Mouse (Mus musculus): ENCODE measurements around the gene Ifi205. TPM values are rescaled to one million over a fixed set of nuclear protein-coding genes. Genes with fewer than 3 reads are reported as not detected.
"Not testable (repeated sequence)": the region's sequence is repeated elsewhere in the genome, so short reads cannot be mapped to it uniquely, and the experiment has no call there.

Gene Ifi205
- 0.16 TPM in 1 of 2 replicates, not detected in the other for polyA plus RNA-seq (2016; fragmentation: Nextera tagmentation; extraction: Ambion mirVana)

- no peak within 1 kb of the TSS for H3K4me3 ChIP-seq
- no peaks in the 10 kb centered on the region for H3K36me3 ChIP-seq
- H3K27ac ChIP-seq, result no peak within 1 kb of the TSS
- no peaks in the 10 kb centered on the region for H3K9me3 ChIP-seq
- no peaks in the 10 kb centered on the region for H3K4me1 ChIP-seq (replicated peaks)
- no peaks in the 10 kb centered on the region for H3K27me3 ChIP-seq (ENCODE audit: insufficient read depth, poor library complexity, severe bottlenecking)
- DNase-seq (ENCODE audit: low spot score), result no peak
- 57% methylated on average over 1 of the region's 1 CpGs for WGBS
These were observed at the start of gene Ifi205 for GRCm38 (mm10) chr1:174031698-174032097. TSS of gene Ifi205 (minus strand) at chr1:174031810.

GRCm38 (mm10) chr1:174066305-174066704 is 34.7 kb upstream of the Ifi205 start, which contains the start of gene Olfr430:
TSS of gene Olfr430 (plus strand) at chr1:174066605.
- WGBS, result 90% methylated on average over 3 of the region's 3 CpGs
- DNase-seq (ENCODE audit: low spot score), result no peak
- H3K27me3 ChIP-seq (ENCODE audit: insufficient read depth, poor library complexity, severe bottlenecking), result no peaks in the 10 kb centered on the region
- H3K36me3 ChIP-seq, result no peaks in the 10 kb centered on the region
- H3K4me1 ChIP-seq (replicated peaks), result no peaks in the 10 kb centered on the region
- H3K27ac ChIP-seq, result no peak within 1 kb of the TSS
- no peaks in the 10 kb centered on the region for H3K9me3 ChIP-seq
- no peak within 1 kb of the TSS for H3K4me3 ChIP-seq

- no peaks in the 10 kb centered on the region for H3K9me3 ChIP-seq
- no peaks in the 10 kb centered on the region for H3K4me1 ChIP-seq (replicated peaks)
- no peaks in the 10 kb centered on the region for H3K36me3 ChIP-seq
- WGBS, result 79% methylated on average over 2 of the region's 2 CpGs
- H3K27me3 ChIP-seq (ENCODE audit: insufficient read depth, poor library complexity, severe bottlenecking), result no peaks in the 10 kb centered on the region
- no peak for DNase-seq (ENCODE audit: low spot score)
- no peak overlapping the region for H3K4me3 ChIP-seq
- H3K27ac ChIP-seq, result no peak overlapping the region
These were observed 23.6 kb upstream of the Ifi205 start for GRCm38 (mm10) chr1:174055248-174055647.

- no peak for DNase-seq (ENCODE audit: low spot score)
- Histone ChIP-seq H3K27me3 (ENCODE audit: insufficient read depth, poor library complexity, severe bottlenecking) (no peaks in the 10 kb centered on the region), H3K4me1 (replicated peaks) (no peaks in the 10 kb centered on the region), H3K4me3 (no peak overlapping the region), H3K36me3 (no peaks in the 10 kb centered on the region), H3K9me3 (no peaks in the 10 kb centered on the region), H3K27ac (no peak overlapping the region)
- WGBS, result 82% methylated on average over 3 of the region's 3 CpGs
These were observed 21.4 kb upstream of the Ifi205 start for GRCm38 (mm10) chr1:174052981-174053380.

GRCm38 (mm10) chr1:174051931-174052536 is 20.4 kb upstream of the Ifi205 start:
- Histone ChIP-seq H3K4me1 (replicated peaks) (no peaks in the 10 kb centered on the region), H3K27ac (no peak overlapping the region), H3K9me3 (no peaks in the 10 kb centered on the region), H3K27me3 (ENCODE audit: insufficient read depth, poor library complexity, severe bottlenecking) (no peaks in the 10 kb centered on the region), H3K4me3 (no peak overlapping the region), H3K36me3 (no peaks in the 10 kb centered on the region)
- WGBS, result 88% methylated on average over 5 of the region's 5 CpGs
- no peak for DNase-seq (ENCODE audit: low spot score)

- H3K9me3 ChIP-seq, result no peaks in the 10 kb centered on the region
- H3K27me3 ChIP-seq (ENCODE audit: insufficient read depth, poor library complexity, severe bottlenecking), result no peaks in the 10 kb centered on the region
- H3K27ac ChIP-seq, result no peak overlapping the region
- H3K36me3 ChIP-seq, result no peaks in the 10 kb centered on the region
- no peak for DNase-seq (ENCODE audit: low spot score)
- no peaks in the 10 kb centered on the region for H3K4me1 ChIP-seq (replicated peaks)
- 89% methylated on average over 4 of the region's 4 CpGs for WGBS
- no peak overlapping the region for H3K4me3 ChIP-seq
These were observed 19.9 kb upstream of the Ifi205 start for GRCm38 (mm10) chr1:174051515-174051914.

- no peaks in the 10 kb centered on the region for H3K27me3 ChIP-seq (ENCODE audit: insufficient read depth, poor library complexity, severe bottlenecking)
- H3K4me3 ChIP-seq, result no peak overlapping the region
- WGBS, result 88% methylated on average over 4 of the region's 4 CpGs
- no peaks in the 10 kb centered on the region for H3K4me1 ChIP-seq (replicated peaks)
- H3K27ac ChIP-seq, result no peak overlapping the region
- no peaks in the 10 kb centered on the region for H3K9me3 ChIP-seq
- no peaks in the 10 kb centered on the region for H3K36me3 ChIP-seq
- DNase-seq (ENCODE audit: low spot score), result no peak
These were observed 18.9 kb upstream of the Ifi205 start for GRCm38 (mm10) chr1:174050532-174050931.

GRCm38 (mm10) chr1:174049357-174049756 is 17.7 kb upstream of the Ifi205 start:
- H3K27me3 ChIP-seq (ENCODE audit: insufficient read depth, poor library complexity, severe bottlenecking); H3K4me3 ChIP-seq; H3K4me1 ChIP-seq (replicated peaks); H3K36me3 ChIP-seq; H3K27ac ChIP-seq; H3K9me3 ChIP-seq; DNase-seq (ENCODE audit: low spot score): not testable (repeated sequence)
- WGBS, result 81% methylated on average over 4 of the region's 4 CpGs

GRCm38 (mm10) chr1:174048893-174049292 is 17.3 kb upstream of the Ifi205 start, which contains the start of gene Olfr432:
TSS of gene Olfr432 (plus strand) at chr1:174049205.
- Histone ChIP-seq H3K27me3 (ENCODE audit: insufficient read depth, poor library complexity, severe bottlenecking) (no peaks in the 10 kb centered on the region), H3K4me1 (replicated peaks) (no peaks in the 10 kb centered on the region), H3K36me3 (no peaks in the 10 kb centered on the region), H3K9me3 (no peaks in the 10 kb centered on the region), H3K4me3 (no peak within 1 kb of the TSS), H3K27ac (no peak within 1 kb of the TSS)
- WGBS, result 77% methylated on average over 2 of the region's 2 CpGs
- DNase-seq (ENCODE audit: low spot score), result no peak

GRCm38 (mm10) chr1:174048227-174048626 is 16.6 kb upstream of the Ifi205 start:
- not testable (repeated sequence) for H3K9me3 ChIP-seq; H3K4me1 ChIP-seq (replicated peaks); DNase-seq (ENCODE audit: low spot score); H3K27ac ChIP-seq; H3K27me3 ChIP-seq (ENCODE audit: insufficient read depth, poor library complexity, severe bottlenecking); H3K36me3 ChIP-seq; H3K4me3 ChIP-seq
- WGBS, result 87% methylated on average over 6 of the region's 6 CpGs

GRCm38 (mm10) chr1:174044431-174044830 is 12.8 kb upstream of the Ifi205 start:
- Histone ChIP-seq H3K4me1 (replicated peaks) (no peaks in the 10 kb centered on the region), H3K36me3 (no peaks in the 10 kb centered on the region), H3K9me3 (no peaks in the 10 kb centered on the region), H3K27ac (no peak overlapping the region), H3K4me3 (no peak overlapping the region), H3K27me3 (ENCODE audit: insufficient read depth, poor library complexity, severe bottlenecking) (no peaks in the 10 kb centered on the region)
- no peak for DNase-seq (ENCODE audit: low spot score)
- 76% methylated on average over 2 of the region's 2 CpGs for WGBS

GRCm38 (mm10) chr1:174042091-174042884 is 10.7 kb upstream of the Ifi205 start:
- 89% methylated on average over 12 of the region's 12 CpGs for whole genome bisulfite sequencing
- H3K27me3 ChIP-seq (ENCODE audit: insufficient read depth, poor library complexity, severe bottlenecking); H3K4me3 ChIP-seq; DNase-seq (ENCODE audit: low spot score); H3K27ac ChIP-seq; H3K4me1 ChIP-seq (replicated peaks); H3K36me3 ChIP-seq; H3K9me3 ChIP-seq: not testable (repeated sequence)

- H3K36me3 ChIP-seq, result no peaks in the 10 kb centered on the region
- WGBS, result 83% methylated on average over 7 of the region's 7 CpGs
- H3K27ac ChIP-seq, result no peak within 1 kb of the TSS
- no peak for DNase-seq (ENCODE audit: low spot score)
- H3K4me3 ChIP-seq, result no peak within 1 kb of the TSS
- H3K4me1 ChIP-seq (replicated peaks), result no peaks in the 10 kb centered on the region
- no peaks in the 10 kb centered on the region for H3K27me3 ChIP-seq (ENCODE audit: insufficient read depth, poor library complexity, severe bottlenecking)
- H3K9me3 ChIP-seq, result no peaks in the 10 kb centered on the region
These were observed 9.0 kb upstream of the Ifi205 start, which contains the start of gene Olfr433 for GRCm38 (mm10) chr1:174040523-174041177. TSS of gene Olfr433 (plus strand) at chr1:174040705.

Measured in hindbrain, embryonic 10.5 days (tissue).